Mouse (Mus musculus) liver, postnatal 0 days (tissue): ENCODE data around the gene Fads3. TPM values are rescaled to one million over a fixed set of nuclear protein-coding genes. Genes with fewer than 3 reads are reported as not detected.

ENCODE experiments used
- ATAC-seq: fragments of 200-750 bp; cut with Nextera tagmentation; 2 replicates; pipeline ENCODE4 v1.8.0; 2017; ENCODE audit warnings: mild to moderate bottlenecking, moderate library complexity
- DNase-seq: peaks from one replicate; pipeline ENCODE4 v3.0.0-alpha.2; 2016
- H3K27ac ChIP-seq: fragments of 300-500 bp; sonication (generic); 2 replicates; pipeline ENCODE4 v1.5.1; 2014; ENCODE audit warnings: antibody characterized with exemption, moderate library complexity, mild to moderate bottlenecking, low read depth
- H3K27me3 ChIP-seq: fragments of 300-500 bp; sonication (generic); 2 replicates; pipeline ENCODE4 v1.6.1; 2014; ENCODE audit warnings: low read length, control low read depth, mixed read lengths; ENCODE audit not compliant: insufficient read depth
- H3K36me3 ChIP-seq: fragments of 300-500 bp; sonication (generic); replicated peaks from 2 replicates; pipeline ENCODE4 v1.6.1; 2014; ENCODE audit warnings: mild to moderate bottlenecking, control low read depth, low read length, moderate library complexity, mixed read lengths; ENCODE audit not compliant: insufficient read depth
- H3K4me1 ChIP-seq: fragments of 300-500 bp; sonication (generic); 2 replicates; pipeline ENCODE4 v1.6.1; 2014; ENCODE audit warnings: antibody characterized with exemption, mild to moderate bottlenecking, control low read depth; ENCODE audit not compliant: insufficient read depth
- H3K4me2 ChIP-seq: fragments of 300-500 bp; sonication (generic); 2 replicates; pipeline ENCODE4 v1.6.1; 2014; ENCODE audit warnings: low read depth, mild to moderate bottlenecking, low read length, moderate library complexity, mixed read lengths
- H3K4me3 ChIP-seq: fragments of 300-500 bp; sonication (generic); 2 replicates; pipeline ENCODE4 v1.5.1; 2014; ENCODE audit warnings: low read depth, low read length
- H3K9ac ChIP-seq: fragments of 300-500 bp; sonication (generic); replicated peaks from 2 replicates; pipeline ENCODE4 v1.6.1; 2014; ENCODE audit warnings: mild to moderate bottlenecking, moderate library complexity
- H3K9me3 ChIP-seq: fragments of 300-500 bp; sonication (generic); 2 replicates; pipeline ENCODE4 v1.6.1; 2016; ENCODE audit warnings: mild to moderate bottlenecking, control low read depth, low read length, mixed read lengths
- CTCF ChIP-seq: sonication (generic); IDR thresholded peaks from 2 replicates; pipeline ENCODE4 v1.5.1; 2016; ENCODE audit warnings: antibody characterized with exemption, low read depth
- EP300 ChIP-seq: IDR thresholded peaks from 2 replicates; pipeline ENCODE4 v1.6.1; 2016; ENCODE audit warnings: antibody characterized with exemption, low read depth, mild to moderate bottlenecking
- WGBS: fragments of 180-500 bp; shearing (Covaris S2); extraction: QIAGEN DNeasy Blood & Tissue Kit; methylation state at CpG from one replicate; pipeline ENCODE4 v1.1.7; 2014; ENCODE audit not compliant: insufficient replicate concordance; 5-methylcytosine and 5-hydroxymethylcytosine counted together
- polyA plus RNA-seq: library from polyadenylated mRNA; unstranded; fragments of >200 nt; fragmentation: Nextera tagmentation; extraction: Ambion mirVana; gene quantifications from 2 replicates; pipeline ENCODE4 v1.2.1, GENCODE M21; 2015

Gene Fads3
- polyA plus RNA-seq, 1 experiment from 2014 or later: 1.7 TPM

- DNase-seq (no peak), ATAC-seq (no peak)
- Histone ChIP-seq H3K36me3 (no peaks in the 10 kb centered on the region), H3K4me1 (peaks cover 24% of the 10 kb centered on the region), H3K4me3 (no peak overlapping the region), H3K4me2 (no peak overlapping the region), H3K27me3 (no peaks in the 10 kb centered on the region), H3K27ac (no peak overlapping the region), H3K9me3 (no peaks in the 10 kb centered on the region), H3K9ac (no peak overlapping the region)
- no peak for TF ChIP-seq CTCF
- no peak for TF ChIP-seq EP300
- WGBS: 90% methylated on average over 2 of the region's 2 CpGs
These were observed 65.3 kb downstream of the Fads3 start for GRCm38 (mm10) chr19:10106634-10107033.

DNA sequence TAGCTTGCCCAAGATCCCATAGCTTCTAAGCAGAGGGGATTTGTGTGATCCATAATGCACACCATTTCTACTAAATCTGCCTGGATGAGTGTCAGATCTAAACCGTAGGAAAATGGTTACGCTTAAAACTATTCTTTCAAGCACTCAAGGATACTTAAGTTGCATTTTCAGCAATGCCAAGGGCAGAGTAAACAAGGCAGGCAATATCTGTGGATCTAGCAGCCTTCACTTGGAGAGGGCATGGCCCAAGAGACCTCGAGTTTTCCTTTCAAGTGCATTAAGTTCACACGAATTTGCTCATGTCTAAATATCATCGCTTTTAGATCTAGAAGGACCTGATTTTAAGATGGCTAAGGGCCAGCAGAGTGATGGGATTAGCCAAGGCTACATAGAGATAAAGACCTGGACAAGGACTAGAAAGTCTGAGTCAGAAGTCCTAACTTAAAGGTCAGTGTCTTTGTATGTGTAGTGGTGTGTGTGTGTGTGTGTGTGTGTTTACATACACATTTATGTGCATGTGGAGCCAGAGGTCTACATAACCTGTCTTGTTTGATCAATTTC is 65.8 kb downstream of the Fads3 start:
- WGBS: 82% methylated on average over 5 of the region's 5 CpGs
- Histone ChIP-seq H3K36me3 (no peaks in the 10 kb centered on the region), H3K4me2 (no peak overlapping the region), H3K9ac (no peak overlapping the region), H3K4me1 (peaks cover 19% of the 10 kb centered on the region), H3K4me3 (no peak overlapping the region), H3K9me3 (no peaks in the 10 kb centered on the region), H3K27me3 (no peaks in the 10 kb centered on the region), H3K27ac (no peak overlapping the region)
- DNase-seq: no peak
- TF ChIP-seq EP300 (no peak), CTCF (no peak)
- ATAC-seq: no peak

DNA sequence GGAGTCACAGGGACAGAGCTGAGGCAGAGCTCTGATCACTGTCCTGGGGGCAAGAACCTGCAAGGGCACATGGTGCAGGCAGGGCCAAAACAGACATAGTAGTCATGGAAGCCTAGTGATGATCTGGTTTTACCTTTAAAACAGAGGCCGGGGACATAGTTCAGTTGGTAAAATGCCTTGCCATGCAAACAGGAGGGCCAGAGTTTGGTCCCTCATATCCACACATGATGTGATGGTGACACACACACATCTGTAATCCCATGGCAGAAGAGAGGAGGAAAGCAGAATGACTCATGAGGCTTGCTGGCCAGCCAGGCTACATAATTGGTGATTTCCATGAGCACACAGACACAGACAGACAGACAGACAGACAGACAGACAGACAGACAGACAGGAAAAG is 66.8 kb downstream of the Fads3 start:
- no peak overlapping the region for H3K4me2 ChIP-seq
- no peaks in the 10 kb centered on the region for H3K27me3 ChIP-seq
- TF ChIP-seq EP300 (no peak), CTCF (no peak)
- H3K4me3 ChIP-seq: no peak overlapping the region
- no peak overlapping the region for H3K27ac ChIP-seq
- ATAC-seq (no peak), DNase-seq (no peak)
- no peak overlapping the region for H3K9ac ChIP-seq
- peaks cover 17% of the 10 kb centered on the region for H3K4me1 ChIP-seq
- H3K36me3 ChIP-seq: no peaks in the 10 kb centered on the region
- WGBS: 65% methylated on average over 1 of the region's 1 CpGs
- H3K9me3 ChIP-seq: no peaks in the 10 kb centered on the region

GRCm38 (mm10) chr19:10108666-10109065 is 67.3 kb downstream of the Fads3 start:
- no peaks in the 10 kb centered on the region for H3K36me3 ChIP-seq
- H3K4me3 ChIP-seq: no peak overlapping the region
- H3K4me2 ChIP-seq: no peak overlapping the region
- H3K9ac ChIP-seq: no peak overlapping the region
- H3K4me1 ChIP-seq: peaks cover 17% of the 10 kb centered on the region
- WGBS: 78% methylated on average over 2 of the region's 2 CpGs
- DNase-seq: no peak
- no peak for TF ChIP-seq EP300
- TF ChIP-seq CTCF: no peak
- H3K9me3 ChIP-seq: no peaks in the 10 kb centered on the region
- H3K27ac ChIP-seq: no peak overlapping the region
- H3K27me3 ChIP-seq: no peaks in the 10 kb centered on the region
- no peak for ATAC-seq

Other genes with a start within 250 kb of the Fads3 start
- not detected in 2 replicates for gene Scgb2a2, start 194.0 kb upstream of the Fads3 start, polyA plus RNA-seq
- 39.9 and 43.4 TPM in 2 replicates for gene Incenp, start 142.0 kb upstream of the Fads3 start, polyA plus RNA-seq
- gene Fth1, start 61.0 kb upstream of the Fads3 start, polyA plus RNA-seq: 4,793 and 5,083 TPM in 2 replicates
- 0.08 and 0.13 TPM in 2 replicates for gene Best1, start 39.9 kb upstream of the Fads3 start, polyA plus RNA-seq
- 74.9 and 80.9 TPM in 2 replicates for gene Rab3il1, start 39.9 kb upstream of the Fads3 start, polyA plus RNA-seq
- gene Fads2, start 60.2 kb downstream of the Fads3 start, polyA plus RNA-seq: 203 and 216 TPM in 2 replicates
- 88.0 and 97.1 TPM in 2 replicates for gene Fads1, start 141.3 kb downstream of the Fads3 start, polyA plus RNA-seq
- gene Tmem258, start 162.4 kb downstream of the Fads3 start, polyA plus RNA-seq: 183 and 195 TPM in 2 replicates
- 59.4 and 67.0 TPM in 2 replicates for gene Fen1, start 162.6 kb downstream of the Fads3 start, polyA plus RNA-seq
- gene Myrf, start 199.2 kb downstream of the Fads3 start, polyA plus RNA-seq: 2.1 and 2.5 TPM in 2 replicates